Mouse (Mus musculus) liver, adult 2 months (tissue): ENCODE results near the gene Cdca7l. TPM values are rescaled to one million over a fixed set of nuclear protein-coding genes. Genes with fewer than 3 reads are reported as not detected.

Source experiments
- DNase-seq: peaks from one replicate; pipeline ENCODE4 v3.0.0-alpha.2; 2011; ENCODE audit warnings: low read depth, low spot score; ENCODE audit errors: extremely low read depth
- H3K27ac ChIP-seq: fragments of 200-500 bp; replicated peaks from 2 replicates; pipeline ENCODE4 v1.5.1; 2012; ENCODE audit warnings: low read depth, mild to moderate bottlenecking, control low read depth, inconsistent platforms, low read length; ENCODE audit not compliant: insufficient read depth
- H3K27me3 ChIP-seq: fragments of 200-500 bp; 2 replicates; pipeline ENCODE4 v1.6.1; 2012; ENCODE audit warnings: mild to moderate bottlenecking, moderate library complexity, low read length, inconsistent platforms; ENCODE audit not compliant: control insufficient read depth, insufficient read depth
- H3K36me3 ChIP-seq: fragments of 200-500 bp; 2 replicates; pipeline ENCODE4 v1.6.1; 2012; ENCODE audit warnings: low read length, inconsistent platforms; ENCODE audit not compliant: control insufficient read depth, insufficient read depth
- H3K4me1 ChIP-seq: fragments of 200-500 bp; 2 replicates; pipeline ENCODE4 v1.6.1; 2011; ENCODE audit warnings: low read length; ENCODE audit not compliant: control insufficient read depth, insufficient read depth
- H3K4me3 ChIP-seq: fragments of 200-500 bp; 2 replicates; pipeline ENCODE4 v1.5.1; 2011; ENCODE audit warnings: low read depth, mild to moderate bottlenecking, control low read depth, low read length, moderate library complexity; ENCODE audit not compliant: insufficient read depth
- H3K79me2 ChIP-seq: fragments of 200-500 bp; 2 replicates; pipeline ENCODE4 v1.6.1; 2012; ENCODE audit warnings: inconsistent platforms, mild to moderate bottlenecking, low read length, moderate library complexity; ENCODE audit not compliant: control insufficient read depth, insufficient read depth
- H3K9ac ChIP-seq: fragments of 200-500 bp; 2 replicates; pipeline ENCODE4 v1.6.1; 2012; ENCODE audit warnings: low read depth, mild to moderate bottlenecking, control low read depth, inconsistent platforms, low read length
- CTCF ChIP-seq: fragments of 200-500 bp; IDR thresholded peaks from 2 replicates; pipeline ENCODE4 v1.5.1; 2011; ENCODE audit warnings: low read depth, low read length, control low read depth
- POLR2A ChIP-seq: fragments of 200-500 bp; IDR thresholded peaks from 2 replicates; pipeline ENCODE4 v1.6.1; 2011; ENCODE audit warnings: low read length, control low read depth; ENCODE audit not compliant: insufficient read depth; ENCODE audit errors: extremely low read depth
- WGBS: fragments of 180-500 bp; shearing (Covaris S2); methylation state at CpG from one replicate; pipeline ENCODE4 v1.1.7; 2018; 5-methylcytosine and 5-hydroxymethylcytosine counted together
- polyA plus RNA-seq: library from polyadenylated mRNA; depleted of rRNA; stranded (reverse); fragments of >200 nt; gene quantifications from 2 replicates; pipeline ENCODE4 v1.2.3, GENCODE M21; 2012
- total RNA-seq: library from RNA; depleted of rRNA; stranded (reverse); fragments of >200 nt; gene quantifications from 2 replicates; pipeline ENCODE4 v1.2.3, GENCODE M21; 2014

The Cdca7l gene
- total and polyA plus RNA-seq, 2 experiments: 0.18 to 0.65 TPM

DNA sequence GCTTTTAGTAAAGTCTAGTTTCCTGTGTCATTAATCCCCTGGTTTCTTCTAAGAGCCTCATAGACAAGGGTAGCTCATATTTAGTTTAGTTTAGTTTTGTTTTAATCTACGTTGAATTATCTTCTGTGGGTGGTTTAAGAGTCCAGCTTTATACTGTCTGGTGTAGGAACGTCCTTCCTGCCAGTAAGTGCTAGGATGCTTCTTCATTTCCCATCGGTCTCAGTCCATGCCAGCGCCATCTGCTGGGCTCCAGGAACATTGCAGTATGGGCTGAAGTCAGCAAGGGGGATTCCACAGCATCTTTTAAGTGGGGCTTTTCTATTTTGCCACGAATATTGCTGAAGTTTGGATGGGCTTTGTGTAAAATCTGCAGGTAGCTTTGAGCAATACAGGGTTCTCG is 49.2 kb downstream of the Cdca7l start:
- Histone ChIP-seq H3K9ac (no peak overlapping the region), H3K4me1 (no peaks in the 10 kb centered on the region), H3K79me2 (no peaks in the 10 kb centered on the region), H3K36me3 (no peaks in the 10 kb centered on the region), H3K4me3 (no peak overlapping the region; the same call in 1 of the 2 replicates), H3K27ac (no peak overlapping the region), H3K27me3 (no peaks in the 10 kb centered on the region)
- peak; percentile 95 for TF ChIP-seq CTCF
- no peak for TF ChIP-seq POLR2A
- 17% methylated on average over 6 of the region's 6 CpGs for WGBS
- DNase-seq: peak; percentile 12

DNA sequence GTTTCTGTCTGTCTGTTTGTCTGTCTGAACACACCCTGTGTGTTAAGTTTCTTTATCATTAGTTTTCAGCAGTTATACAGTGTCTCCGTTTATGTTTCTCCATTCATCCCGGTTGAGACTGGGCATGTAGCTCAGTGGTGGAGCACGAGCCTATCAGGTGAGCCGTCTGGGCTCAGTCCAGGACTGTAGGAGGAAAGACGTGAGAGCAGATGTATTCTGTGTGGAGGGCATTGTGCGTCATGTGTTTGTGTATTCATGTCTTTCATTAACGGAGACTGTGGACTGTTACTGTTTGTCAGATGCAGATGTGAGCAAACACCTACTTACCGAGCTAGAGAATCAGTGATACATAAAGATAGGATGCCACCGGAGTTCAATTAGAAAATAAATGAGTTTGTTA is 52.9 kb downstream of the Cdca7l start:
- no peaks in the 10 kb centered on the region for H3K79me2 ChIP-seq
- 26% methylated on average over 9 of the region's 9 CpGs for WGBS
- H3K9ac ChIP-seq: no peak overlapping the region
- no peaks in the 10 kb centered on the region for H3K4me1 ChIP-seq
- peak; percentile 13 for DNase-seq
- H3K27me3 ChIP-seq: no peaks in the 10 kb centered on the region
- no peaks in the 10 kb centered on the region for H3K36me3 ChIP-seq
- no peak overlapping the region for H3K4me3 ChIP-seq
- H3K27ac ChIP-seq: no peak overlapping the region
- no peak for TF ChIP-seq POLR2A
- TF ChIP-seq CTCF: no peak

DNA sequence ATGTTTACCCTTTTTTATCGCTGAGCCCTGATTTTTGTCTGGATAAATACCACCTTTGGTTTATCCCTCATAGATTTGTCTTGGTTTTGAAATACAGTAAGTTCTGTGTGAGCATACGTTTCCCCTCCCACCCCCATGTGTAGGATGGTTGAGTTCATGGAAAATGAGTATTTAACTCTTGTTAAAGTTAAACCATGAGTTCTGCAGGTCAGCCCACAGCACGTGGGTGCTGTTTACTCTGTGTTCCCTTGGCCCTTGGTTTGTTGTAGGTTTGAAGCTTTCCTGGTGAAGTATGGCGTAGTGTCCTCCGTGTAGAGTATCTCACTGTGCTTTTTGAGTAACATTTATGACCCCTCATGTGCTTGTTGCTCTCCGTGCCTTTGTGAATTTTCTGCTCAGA is 53.8 kb downstream of the Cdca7l start:
- peak; percentile 28 for DNase-seq
- 30% methylated on average over 6 of the region's 6 CpGs for WGBS
- H3K36me3 ChIP-seq: no peaks in the 10 kb centered on the region
- H3K79me2 ChIP-seq: no peaks in the 10 kb centered on the region
- TF ChIP-seq CTCF: no peak
- TF ChIP-seq POLR2A: no peak
- H3K4me3 ChIP-seq: no peak overlapping the region
- H3K27ac ChIP-seq: no peak overlapping the region
- no peak overlapping the region for H3K9ac ChIP-seq
- no peaks in the 10 kb centered on the region for H3K4me1 ChIP-seq
- no peaks in the 10 kb centered on the region for H3K27me3 ChIP-seq

- Histone ChIP-seq H3K4me3 (no peak overlapping the region), H3K36me3 (no peaks in the 10 kb centered on the region), H3K27ac (no peak overlapping the region), H3K9ac (no peak overlapping the region), H3K4me1 (no peaks in the 10 kb centered on the region), H3K27me3 (no peaks in the 10 kb centered on the region), H3K79me2 (no peaks in the 10 kb centered on the region)
- TF ChIP-seq POLR2A (no peak), CTCF (no peak)
- no peak for DNase-seq
- WGBS: 75% methylated on average over 7 of the region's 7 CpGs
Observed at GRCm38 (mm10) chr12:117860840-117861239, 56.8 kb downstream of the Cdca7l start.

- no peak overlapping the region for H3K27ac ChIP-seq
- TF ChIP-seq CTCF (no peak), POLR2A (no peak)
- WGBS: 77% methylated on average over 3 of the region's 3 CpGs
Observed at GRCm38 (mm10) chr12:117861249-117861648, 57.2 kb downstream of the Cdca7l start.

GRCm38 (mm10) chr12:117862655-117863054 is 58.6 kb downstream of the Cdca7l start:
- Histone ChIP-seq H3K27ac (no peak overlapping the region), H3K79me2 (no peaks in the 10 kb centered on the region), H3K27me3 (no peaks in the 10 kb centered on the region), H3K4me1 (no peaks in the 10 kb centered on the region), H3K36me3 (no peaks in the 10 kb centered on the region), H3K4me3 (no peak overlapping the region), H3K9ac (no peak overlapping the region)
- 84% methylated on average over 5 of the region's 5 CpGs for WGBS
- no peak for DNase-seq
- TF ChIP-seq CTCF (no peak), POLR2A (no peak)

More at GRCm38 (mm10) chr12:117861249-117861648, 57.2 kb downstream of the Cdca7l start:
- H3K4me3 ChIP-seq: no peak overlapping the region
- H3K4me1 ChIP-seq: no peaks in the 10 kb centered on the region
- DNase-seq: no peak
- no peaks in the 10 kb centered on the region for H3K79me2 ChIP-seq
- H3K36me3 ChIP-seq: no peaks in the 10 kb centered on the region
- no peaks in the 10 kb centered on the region for H3K27me3 ChIP-seq
- no peak overlapping the region for H3K9ac ChIP-seq
